Mouse (Mus musculus): Measurements from ENCODE around the gene Irf8. TPM values are rescaled to one million over a fixed set of nuclear protein-coding genes. Genes with fewer than 3 reads are reported as not detected.
A peak's percentile ranks its signal among the peaks of the same experiment; 100 is the strongest.

Irf8 gene
- polyA plus RNA-seq, 1 experiment: 124 TPM

DNA sequence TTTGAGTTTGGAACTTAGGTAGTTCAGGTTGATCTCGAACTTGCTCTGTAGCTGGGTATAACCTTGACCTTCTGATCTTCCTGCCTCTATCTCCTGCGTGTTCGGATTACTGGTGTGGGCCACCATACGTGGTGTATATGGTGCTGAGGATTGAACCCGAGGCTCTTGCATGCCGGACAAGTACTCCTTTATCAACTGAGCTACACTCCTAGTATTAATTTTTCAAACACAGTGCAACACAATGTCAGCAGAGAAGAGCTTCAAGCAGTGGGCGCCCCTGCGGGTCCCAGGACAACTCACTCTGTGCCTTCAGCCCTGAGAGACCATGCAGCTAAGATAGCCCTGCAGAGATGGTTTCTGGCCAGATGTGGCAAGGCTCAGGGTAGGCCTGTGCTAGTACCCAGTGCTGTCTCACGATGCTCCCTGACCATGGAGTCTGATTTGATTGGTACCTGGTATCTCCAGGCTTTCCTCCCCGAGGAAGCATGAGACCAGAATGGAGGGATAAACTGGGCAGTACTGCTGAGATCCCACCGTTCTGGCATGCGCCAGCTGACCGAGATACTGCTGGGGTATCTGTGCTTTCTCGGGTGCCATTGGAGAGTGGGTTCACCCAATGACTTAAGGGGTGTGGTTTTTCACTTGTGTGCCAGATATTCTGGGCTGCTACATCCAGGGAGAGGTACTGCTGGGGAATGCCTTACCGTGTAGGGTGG lies 5.8 kb downstream of the Irf8 start:
- peaks cover 49% of the 10 kb centered on the region for H3K4me1 ChIP-seq (ENCODE audit: control insufficient read depth, insufficient read depth, insufficient read length, low read length)
- no peak overlapping the region; the same call in 1 of the 2 replicates for H3K4me3 ChIP-seq (ENCODE audit: low read depth, low read length)
- peaks cover 71% of the 10 kb centered on the region for H3K36me3 ChIP-seq (ENCODE audit: control insufficient read depth, insufficient read depth, low read length)
- WGBS: 68% methylated on average over 15 of the region's 15 CpGs
- TF ChIP-seq CTCF (IDR thresholded peaks at IDR 0.05; ENCODE audit: extremely low read depth, insufficient read length, insufficient replicate concordance, low read depth, low read length): no peak
- TF ChIP-seq POLR2A (IDR thresholded peaks at IDR 0.05; ENCODE audit: low read depth, low read length): no peak
- peak overlapping the region; percentile 51 for H3K27ac ChIP-seq (ENCODE audit: insufficient read depth, low read depth, low read length)
- no peaks in the 10 kb centered on the region for H3K27me3 ChIP-seq (ENCODE audit: control insufficient read depth, insufficient read depth, low read length)

DNA sequence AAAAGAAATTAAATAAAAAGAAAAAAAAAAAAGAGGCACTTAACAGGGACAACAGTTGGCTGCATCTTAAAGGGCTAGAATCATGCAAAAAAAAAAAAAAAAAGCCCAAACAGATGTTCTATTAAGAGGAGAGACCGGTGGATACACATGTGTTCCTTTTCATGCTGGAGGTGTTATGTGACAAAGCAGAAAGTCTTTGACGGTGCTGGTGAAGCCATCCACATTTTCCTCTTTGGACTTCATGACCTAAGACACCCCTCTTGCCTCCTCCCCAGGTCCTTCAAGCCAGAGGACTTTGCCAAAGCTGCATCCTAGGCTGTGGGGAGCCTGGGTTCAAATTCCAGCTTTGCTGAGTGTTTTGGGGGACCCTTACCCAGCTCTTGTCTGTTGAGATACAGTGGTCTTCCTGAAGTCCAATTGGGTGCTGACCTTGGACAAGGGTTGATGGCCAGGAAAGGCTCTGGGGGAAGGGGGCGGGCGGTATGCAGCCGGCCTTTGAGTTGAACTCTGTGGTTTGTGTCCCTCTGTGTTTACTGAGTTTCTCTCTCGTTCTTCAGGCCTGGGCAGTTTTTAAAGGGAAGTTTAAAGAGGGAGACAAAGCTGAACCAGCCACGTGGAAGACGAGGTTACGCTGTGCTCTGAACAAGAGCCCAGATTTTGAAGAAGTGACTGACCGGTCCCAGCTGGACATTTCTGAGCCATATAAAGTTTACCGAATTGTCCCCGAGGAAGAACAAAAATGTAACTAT lies 7.2 kb downstream of the Irf8 start:
- Histone ChIP-seq H3K4me3 (ENCODE audit: low read depth, low read length) (no peak overlapping the region), H3K36me3 (ENCODE audit: control insufficient read depth, insufficient read depth, low read length) (peaks cover 84% of the 10 kb centered on the region), H3K4me1 (ENCODE audit: control insufficient read depth, insufficient read depth, insufficient read length, low read length) (peaks cover 53% of the 10 kb centered on the region), H3K27me3 (ENCODE audit: control insufficient read depth, insufficient read depth, low read length) (no peaks in the 10 kb centered on the region), H3K27ac (ENCODE audit: insufficient read depth, low read depth, low read length) (peak overlapping the region; percentile 97)
- TF ChIP-seq POLR2A (IDR thresholded peaks at IDR 0.05; ENCODE audit: low read depth, low read length): no peak
- no peak for TF ChIP-seq CTCF (IDR thresholded peaks at IDR 0.05; ENCODE audit: extremely low read depth, insufficient read length, insufficient replicate concordance, low read depth, low read length)
- WGBS: 29% methylated on average over 12 of the region's 12 CpGs

DNA sequence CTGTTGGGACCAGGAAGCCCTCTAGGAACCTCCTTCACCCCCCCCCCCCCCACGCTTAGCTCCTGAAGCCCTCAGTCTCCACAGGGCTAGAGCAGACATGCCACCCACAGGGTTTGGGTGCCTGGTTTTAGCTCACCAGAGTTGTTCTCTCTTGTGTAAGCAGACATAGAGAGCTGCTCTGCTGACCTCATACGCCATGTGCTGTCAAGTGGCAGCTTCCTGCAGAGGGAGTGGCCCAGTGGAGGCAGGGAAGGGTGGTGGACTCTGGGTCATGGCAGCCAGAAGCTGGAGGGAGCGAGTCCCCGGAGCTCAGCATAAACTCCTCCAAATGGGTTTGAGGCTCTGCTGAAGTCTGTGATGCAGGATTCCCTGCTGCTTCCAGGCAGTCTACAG lies 7.7 kb downstream of the Irf8 start:
- 16% methylated on average over 4 of the region's 4 CpGs for WGBS
- TF ChIP-seq POLR2A (IDR thresholded peaks at IDR 0.05; ENCODE audit: low read depth, low read length): no peak
- TF ChIP-seq CTCF (IDR thresholded peaks at IDR 0.05; ENCODE audit: extremely low read depth, insufficient read length, insufficient replicate concordance, low read depth, low read length): no peak
- Histone ChIP-seq H3K36me3 (ENCODE audit: control insufficient read depth, insufficient read depth, low read length) (peaks cover 90% of the 10 kb centered on the region), H3K27me3 (ENCODE audit: control insufficient read depth, insufficient read depth, low read length) (no peaks in the 10 kb centered on the region), H3K27ac (ENCODE audit: insufficient read depth, low read depth, low read length) (peak overlapping the region; percentile 97), H3K4me1 (ENCODE audit: control insufficient read depth, insufficient read depth, insufficient read length, low read length) (peaks cover 53% of the 10 kb centered on the region), H3K4me3 (ENCODE audit: low read depth, low read length) (peak overlapping the region; percentile 24)

DNA sequence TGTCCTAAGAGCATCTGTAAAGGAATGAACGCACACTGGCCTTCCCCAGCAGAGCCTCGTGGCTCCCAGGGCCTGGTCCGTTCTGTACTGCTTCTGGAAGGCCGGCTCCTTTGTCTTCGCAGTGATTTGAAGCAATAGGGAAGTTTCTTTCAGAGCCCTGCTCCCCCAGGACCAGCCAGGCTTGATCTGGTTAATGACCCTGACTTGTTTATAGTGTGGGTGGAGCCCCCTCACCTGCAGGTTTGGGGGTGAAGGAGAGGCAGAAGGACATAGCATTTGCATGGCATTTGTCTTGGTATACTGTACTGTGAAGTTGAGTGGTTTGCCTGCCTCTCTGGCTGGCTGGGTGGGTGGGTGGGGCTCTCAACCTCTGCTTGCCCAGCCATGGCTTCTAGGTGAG lies 8.3 kb downstream of the Irf8 start:
- peak overlapping the region; percentile 97 for H3K27ac ChIP-seq (ENCODE audit: insufficient read depth, low read depth, low read length)
- H3K4me1 ChIP-seq (ENCODE audit: control insufficient read depth, insufficient read depth, insufficient read length, low read length): peaks cover 53% of the 10 kb centered on the region

DNA sequence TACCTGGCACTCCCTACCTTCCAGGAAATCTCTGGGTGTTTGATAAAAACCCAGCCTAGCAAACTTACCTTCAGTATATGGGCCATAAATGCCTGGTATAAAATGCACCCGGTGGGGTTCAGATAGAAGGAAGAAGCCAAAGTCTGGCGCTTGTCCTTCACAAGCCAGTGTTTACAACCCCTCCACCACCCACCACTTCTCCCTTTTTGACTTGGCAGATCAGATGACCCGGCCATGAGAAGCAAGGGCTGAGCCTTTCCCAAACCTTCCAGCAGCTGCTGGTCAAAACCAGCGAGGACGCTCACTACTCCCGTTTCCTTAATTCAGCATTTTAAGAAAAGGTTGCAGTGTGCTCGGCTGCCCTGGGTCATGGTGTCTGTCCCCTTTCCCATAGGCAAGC lies 9.1 kb downstream of the Irf8 start:
- H3K4me3 ChIP-seq (ENCODE audit: low read depth, low read length): no peak overlapping the region
- H3K4me1 ChIP-seq (ENCODE audit: control insufficient read depth, insufficient read depth, insufficient read length, low read length): peaks cover 50% of the 10 kb centered on the region
- 15% methylated on average over 7 of the region's 7 CpGs for WGBS
- TF ChIP-seq POLR2A (IDR thresholded peaks at IDR 0.05; ENCODE audit: low read depth, low read length) (no peak), CTCF (IDR thresholded peaks at IDR 0.05; ENCODE audit: extremely low read depth, insufficient read length, insufficient replicate concordance, low read depth, low read length) (no peak)
- H3K27me3 ChIP-seq (ENCODE audit: control insufficient read depth, insufficient read depth, low read length): no peaks in the 10 kb centered on the region
- H3K27ac ChIP-seq (ENCODE audit: insufficient read depth, low read depth, low read length): peak overlapping the region; percentile 91
- peaks cover 96% of the 10 kb centered on the region for H3K36me3 ChIP-seq (ENCODE audit: control insufficient read depth, insufficient read depth, low read length)

More for the DNA sequence above, 8.3 kb downstream of the Irf8 start:
- 16% methylated on average over 5 of the region's 5 CpGs for WGBS
- H3K36me3 ChIP-seq (ENCODE audit: control insufficient read depth, insufficient read depth, low read length): peaks cover 95% of the 10 kb centered on the region
- no peak for TF ChIP-seq POLR2A (IDR thresholded peaks at IDR 0.05; ENCODE audit: low read depth, low read length)
- TF ChIP-seq CTCF (IDR thresholded peaks at IDR 0.05; ENCODE audit: extremely low read depth, insufficient read length, insufficient replicate concordance, low read depth, low read length): no peak
- peak overlapping the region; percentile 24; the same call in 1 of the 2 replicates for H3K4me3 ChIP-seq (ENCODE audit: low read depth, low read length)
- no peaks in the 10 kb centered on the region for H3K27me3 ChIP-seq (ENCODE audit: control insufficient read depth, insufficient read depth, low read length)

DNA sequence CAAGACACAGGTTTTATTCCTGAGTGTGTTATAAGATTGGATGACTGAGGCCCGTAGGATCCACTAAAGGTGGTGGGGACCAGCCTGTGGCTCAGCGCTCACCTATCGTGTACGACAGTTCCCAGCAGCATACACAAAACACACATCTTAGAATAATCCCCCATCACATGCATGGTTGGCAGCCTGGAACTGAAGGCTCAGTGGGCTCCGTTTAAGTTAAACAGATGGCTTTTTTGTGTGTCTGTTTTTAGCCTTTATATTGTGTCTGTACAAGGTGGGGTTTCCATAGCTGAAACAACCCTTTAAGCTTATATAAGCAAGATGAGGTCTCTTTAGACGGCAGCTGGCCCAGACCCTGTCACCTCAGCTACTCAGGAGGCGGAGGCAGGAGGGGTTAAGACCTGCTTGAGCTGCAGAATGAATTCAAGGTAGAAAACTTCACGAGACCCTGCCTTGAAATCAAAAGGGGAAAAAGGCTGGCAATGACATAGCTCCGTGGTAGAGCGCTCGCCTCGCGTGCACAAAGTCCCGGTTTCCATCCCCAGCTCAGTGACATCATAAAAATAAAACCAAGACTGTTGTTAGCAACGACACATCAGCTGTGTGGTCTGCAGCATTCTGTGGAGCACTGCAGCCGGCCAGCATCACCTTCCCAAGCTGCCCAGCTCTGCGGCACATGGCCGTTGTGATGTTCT lies 10.0 kb downstream of the Irf8 start:
- peaks cover 50% of the 10 kb centered on the region for H3K4me1 ChIP-seq (ENCODE audit: control insufficient read depth, insufficient read depth, insufficient read length, low read length)
- no peaks in the 10 kb centered on the region for H3K27me3 ChIP-seq (ENCODE audit: control insufficient read depth, insufficient read depth, low read length)
- H3K27ac ChIP-seq (ENCODE audit: insufficient read depth, low read depth, low read length): peak overlapping the region; percentile 91
- peaks cover 95% of the 10 kb centered on the region for H3K36me3 ChIP-seq (ENCODE audit: control insufficient read depth, insufficient read depth, low read length)
- TF ChIP-seq POLR2A (IDR thresholded peaks at IDR 0.05; ENCODE audit: low read depth, low read length): no peak
- no peak for TF ChIP-seq CTCF (IDR thresholded peaks at IDR 0.05; ENCODE audit: extremely low read depth, insufficient read length, insufficient replicate concordance, low read depth, low read length)
- WGBS: 82% methylated on average over 18 of the region's 18 CpGs
- H3K4me3 ChIP-seq (ENCODE audit: low read depth, low read length): no peak overlapping the region

DNA sequence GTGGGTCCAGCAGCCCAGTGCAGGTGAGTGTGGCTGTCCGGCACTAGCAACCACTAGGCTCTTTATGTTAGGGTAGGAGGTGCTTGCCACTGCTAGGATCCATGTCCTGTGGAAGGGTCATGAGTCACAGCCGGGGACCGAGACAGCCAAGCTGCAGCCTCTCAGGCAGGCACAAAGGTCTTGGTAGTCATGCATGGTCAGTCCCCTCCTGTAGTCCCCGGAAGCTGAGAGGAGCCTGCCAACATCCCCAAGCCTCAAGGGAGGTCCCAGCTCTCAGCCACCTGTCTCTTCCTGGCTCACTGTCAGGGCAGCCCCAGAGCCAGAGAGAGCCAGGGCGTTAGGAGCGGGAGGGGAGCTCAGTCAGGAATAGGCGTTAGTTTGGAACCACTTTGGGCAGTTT lies 11.1 kb downstream of the Irf8 start:
- Histone ChIP-seq H3K27me3 (ENCODE audit: control insufficient read depth, insufficient read depth, low read length) (no peaks in the 10 kb centered on the region), H3K4me3 (ENCODE audit: low read depth, low read length) (no peak overlapping the region), H3K4me1 (ENCODE audit: control insufficient read depth, insufficient read depth, insufficient read length, low read length) (peaks cover 51% of the 10 kb centered on the region), H3K27ac (ENCODE audit: insufficient read depth, low read depth, low read length) (no peak overlapping the region), H3K36me3 (ENCODE audit: control insufficient read depth, insufficient read depth, low read length) (peaks cover 92% of the 10 kb centered on the region)
- WGBS: 77% methylated on average over 7 of the region's 7 CpGs
- TF ChIP-seq CTCF (IDR thresholded peaks at IDR 0.05; ENCODE audit: extremely low read depth, insufficient read length, insufficient replicate concordance, low read depth, low read length): no peak
- TF ChIP-seq POLR2A (IDR thresholded peaks at IDR 0.05; ENCODE audit: low read depth, low read length): no peak
